Mouse (Mus musculus): ENCODE results near the gene Ube2l3.

DNA sequence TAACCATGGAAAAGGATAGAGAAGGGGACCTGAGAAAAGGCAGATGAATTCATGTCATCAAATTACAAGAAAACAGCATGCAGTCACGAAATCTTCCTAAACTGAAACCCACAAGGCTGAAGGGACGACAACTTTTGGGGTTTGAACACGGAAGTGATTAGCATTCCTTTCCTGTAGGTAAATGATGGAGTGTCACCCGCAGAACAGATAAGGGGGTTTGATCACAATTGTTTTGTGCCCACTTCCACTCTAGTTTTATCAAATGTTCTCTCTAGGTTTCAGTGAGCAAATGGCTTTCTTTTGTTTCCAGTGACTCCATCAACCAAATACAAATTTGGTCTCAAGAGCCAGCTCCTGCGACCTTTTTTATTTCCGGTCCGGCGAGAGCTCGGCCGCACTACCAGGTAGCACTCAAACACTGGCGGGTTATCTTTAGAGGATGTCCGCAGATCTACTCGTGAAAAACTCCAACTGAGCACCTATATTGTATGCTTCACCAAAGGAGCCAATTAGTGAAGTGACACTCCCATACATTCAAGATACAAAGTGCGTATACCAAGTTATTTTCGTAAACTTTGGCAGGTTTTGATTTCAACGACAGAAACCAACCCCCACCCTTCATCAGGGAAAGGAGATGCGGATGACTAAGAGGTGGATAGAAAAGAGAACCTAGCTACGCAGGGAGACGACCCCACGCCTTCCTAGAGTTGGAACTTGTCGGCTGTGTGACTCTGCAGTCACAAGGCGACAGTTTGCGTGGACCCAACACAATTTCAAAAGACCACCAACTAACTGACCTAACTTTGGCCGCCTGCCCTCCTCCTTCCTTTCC lies 2.1 kb downstream of the Ube2l3 start:
- no peak for TF ChIP-seq CTCF (IDR thresholded peaks at IDR 0.05; ENCODE audit: low read depth)
- no peak for TF ChIP-seq EP300 (IDR thresholded peaks at IDR 0.05; ENCODE audit: low read depth)

Measured in liver, embryonic 14.5 days (tissue).